Mouse (Mus musculus) hematopoietic stem cell, adult 5-6 weeks (primary cell): ENCODE results near the gene Iqcf1. TPM values are rescaled to one million over a fixed set of nuclear protein-coding genes. Genes with fewer than 3 reads are reported as not detected.
A peak's percentile ranks its signal among the peaks of the same experiment; 100 is the strongest.

Experiments used
- ATAC-seq, 2 experiments: fragments of 125-278 bp in 1 of 2; replicated peaks in 1 of 2; 2 replicates each; pipeline ENCODE4 v1.8.0; 2016 to 2017; ENCODE audit warnings: inconsistent platforms in 2 of 2, mild to moderate bottlenecking in 2 of 2, moderate number of reproducible peaks in 2 of 2, low read depth in 1 of 2, moderate TSS enrichment in 1 of 2; ENCODE audit not compliant: low FRiP score in 2 of 2, poor library complexity in 2 of 2, severe bottlenecking in 2 of 2, insufficient read depth in 1 of 2, low TSS enrichment in 1 of 2
- total RNA-seq: library from RNA; stranded (forward); fragments of 172-1452, 232-1000 nt; gene quantifications from 2 replicates; pipeline ENCODE4 v1.2.3, GENCODE M21; 2017

The Iqcf1 gene
- total RNA-seq, 1 experiment from 2014 or later, result not detected

GRCm38 (mm10) chr9:106519433-106519832 is 19.7 kb downstream of the Iqcf1 start:
- ATAC-seq, result no peak

GRCm38 (mm10) chr9:106519909-106520308 is 20.1 kb downstream of the Iqcf1 start:
- ATAC-seq, result no peak

- peak; percentile 89 for ATAC-seq
Observed at GRCm38 (mm10) chr9:106531833-106532232, 32.1 kb downstream of the Iqcf1 start.

- ATAC-seq, result no peak
Observed at GRCm38 (mm10) chr9:106534296-106534695, 34.5 kb downstream of the Iqcf1 start.

- no peak for ATAC-seq
Observed at GRCm38 (mm10) chr9:106534975-106535374, 35.2 kb downstream of the Iqcf1 start.

Other genes starting within 250 kb of the Iqcf1 start
- 13.9 and 14.8 TPM in 2 replicates for gene Poc1a, start 218.9 kb upstream of the Iqcf1 start, total RNA-seq
- 4.9 and 13.1 TPM in 2 replicates for gene Dusp7, start 131.3 kb upstream of the Iqcf1 start, total RNA-seq
- gene Rpl29, start 70.5 kb upstream of the Iqcf1 start, total RNA-seq, result 1,352 and 1,409 TPM in 2 replicates
- gene Acy1, start 61.6 kb upstream of the Iqcf1 start, total RNA-seq, result 16.5 and 26.3 TPM in 2 replicates
- 19.0 and 20.3 TPM in 2 replicates for gene Abhd14b, start 52.5 kb upstream of the Iqcf1 start, total RNA-seq
- 22.5 and 32.4 TPM in 2 replicates for gene Abhd14a, start 52.3 kb upstream of the Iqcf1 start, total RNA-seq
- gene Pcbp4, start 46.7 kb upstream of the Iqcf1 start, total RNA-seq, result 2.1 and 3.3 TPM in 2 replicates
- gene Gpr62, start 34.0 kb upstream of the Iqcf1 start, total RNA-seq, result not detected in 2 replicates
- gene Rrp9, start 24.0 kb upstream of the Iqcf1 start, total RNA-seq, result 42.6 and 43.1 TPM in 2 replicates
- gene Parp3, start 23.0 kb upstream of the Iqcf1 start, total RNA-seq, result 25.2 and 29.7 TPM in 2 replicates
- not detected in 2 replicates for gene Iqcf5, start 14.6 kb downstream of the Iqcf1 start, total RNA-seq
- gene Iqcf3, start 61.7 kb downstream of the Iqcf1 start, total RNA-seq, result not detected in 2 replicates
- gene Iqcf4, start 71.0 kb downstream of the Iqcf1 start, total RNA-seq, result not detected in 2 replicates
- not detected in 2 replicates for gene Iqcf6, start 126.6 kb downstream of the Iqcf1 start, total RNA-seq
- gene Grm2, start 156.1 kb downstream of the Iqcf1 start, total RNA-seq, result not detected in 2 replicates
- gene Tex264, start 186.0 kb downstream of the Iqcf1 start, total RNA-seq, result 13.9 and 27.9 TPM in 2 replicates